Mouse (Mus musculus) liver, postnatal 0 days (tissue): ENCODE results near the gene Usp36.

ENCODE experiments used
- CTCF ChIP-seq: sonication (generic); IDR thresholded peaks from 2 replicates; pipeline ENCODE4 v1.5.1; 2016; ENCODE audit warnings: antibody characterized with exemption, low read depth
- EP300 ChIP-seq: IDR thresholded peaks from 2 replicates; pipeline ENCODE4 v1.6.1; 2016; ENCODE audit warnings: antibody characterized with exemption, low read depth, mild to moderate bottlenecking

GRCm38 (mm10) chr11:118330361-118330760 is 40.3 kb upstream of the Usp36 start:
- TF ChIP-seq CTCF (no peak), EP300 (no peak)
